Mouse (Mus musculus): ENCODE results near the gene Rsad1. TPM values are rescaled to one million over a fixed set of nuclear protein-coding genes. Genes with fewer than 3 reads are reported as not detected.

Gene Rsad1
- polyA plus RNA-seq, 1 experiment, result 3.2 TPM

- Histone ChIP-seq H3K27me3 (ENCODE audit: control insufficient read depth, insufficient read depth, low read length, poor library complexity, severe bottlenecking) (no peaks in the 10 kb centered on the region), H3K4me3 (ENCODE audit: low read depth, low read length) (no peak overlapping the region), H3K9ac (ENCODE audit: low read depth, poor library complexity, severe bottlenecking) (no peak overlapping the region), H3K9me3 (replicated peaks; ENCODE audit: control insufficient read depth, insufficient read depth, low read length, poor library complexity, severe bottlenecking) (no peaks in the 10 kb centered on the region), H3K27ac (ENCODE audit: insufficient read depth, low read length) (no peak overlapping the region), H3K36me3 (ENCODE audit: control insufficient read depth, insufficient read depth, low read length, poor library complexity, severe bottlenecking) (no peaks in the 10 kb centered on the region), H3K4me1 (ENCODE audit: control insufficient read depth, insufficient read depth, low read length) (no peaks in the 10 kb centered on the region)
- TF ChIP-seq EP300 (IDR thresholded peaks at IDR 0.05; ENCODE audit: insufficient read depth, low read depth, low read length) (no peak), POLR2A (IDR thresholded peaks at IDR 0.05; ENCODE audit: insufficient read depth, low read length) (no peak), CTCF (IDR thresholded peaks at IDR 0.05; ENCODE audit: low read depth, low read length) (no peak)
Observed at GRCm38 (mm10) chr11:94570612-94571011, 21.6 kb upstream of the Rsad1 start.

GRCm38 (mm10) chr11:94567326-94567725, 18.3 kb upstream of the Rsad1 start:
- TF ChIP-seq EP300 (IDR thresholded peaks at IDR 0.05; ENCODE audit: insufficient read depth, low read depth, low read length), result no peak
- no peak for TF ChIP-seq CTCF (IDR thresholded peaks at IDR 0.05; ENCODE audit: low read depth, low read length)
- no peak for TF ChIP-seq POLR2A (IDR thresholded peaks at IDR 0.05; ENCODE audit: insufficient read depth, low read length)
- Histone ChIP-seq H3K27ac (ENCODE audit: insufficient read depth, low read length) (no peak overlapping the region), H3K4me1 (ENCODE audit: control insufficient read depth, insufficient read depth, low read length) (no peaks in the 10 kb centered on the region), H3K4me3 (ENCODE audit: low read depth, low read length) (no peak overlapping the region), H3K9me3 (replicated peaks; ENCODE audit: control insufficient read depth, insufficient read depth, low read length, poor library complexity, severe bottlenecking) (no peaks in the 10 kb centered on the region), H3K36me3 (ENCODE audit: control insufficient read depth, insufficient read depth, low read length, poor library complexity, severe bottlenecking) (no peaks in the 10 kb centered on the region), H3K9ac (ENCODE audit: low read depth, poor library complexity, severe bottlenecking) (no peak overlapping the region), H3K27me3 (ENCODE audit: control insufficient read depth, insufficient read depth, low read length, poor library complexity, severe bottlenecking) (no peaks in the 10 kb centered on the region)

GRCm38 (mm10) chr11:94566534-94566933, 17.5 kb upstream of the Rsad1 start:
- Histone ChIP-seq H3K9ac (ENCODE audit: low read depth, poor library complexity, severe bottlenecking) (no peak overlapping the region), H3K9me3 (replicated peaks; ENCODE audit: control insufficient read depth, insufficient read depth, low read length, poor library complexity, severe bottlenecking) (no peaks in the 10 kb centered on the region), H3K27ac (ENCODE audit: insufficient read depth, low read length) (no peak overlapping the region), H3K4me3 (ENCODE audit: low read depth, low read length) (no peak overlapping the region), H3K27me3 (ENCODE audit: control insufficient read depth, insufficient read depth, low read length, poor library complexity, severe bottlenecking) (no peaks in the 10 kb centered on the region), H3K36me3 (ENCODE audit: control insufficient read depth, insufficient read depth, low read length, poor library complexity, severe bottlenecking) (no peaks in the 10 kb centered on the region), H3K4me1 (ENCODE audit: control insufficient read depth, insufficient read depth, low read length) (no peaks in the 10 kb centered on the region)
- TF ChIP-seq CTCF (IDR thresholded peaks at IDR 0.05; ENCODE audit: low read depth, low read length) (no peak), EP300 (IDR thresholded peaks at IDR 0.05; ENCODE audit: insufficient read depth, low read depth, low read length) (no peak)

GRCm38 (mm10) chr11:94565151-94565479, 16.1 kb upstream of the Rsad1 start:
- Histone ChIP-seq H3K36me3 (ENCODE audit: control insufficient read depth, insufficient read depth, low read length, poor library complexity, severe bottlenecking) (no peaks in the 10 kb centered on the region), H3K4me3 (ENCODE audit: low read depth, low read length) (peak overlapping the region; percentile 42), H3K9ac (ENCODE audit: low read depth, poor library complexity, severe bottlenecking) (peak overlapping the region; percentile 23), H3K4me1 (ENCODE audit: control insufficient read depth, insufficient read depth, low read length) (no peaks in the 10 kb centered on the region), H3K27me3 (ENCODE audit: control insufficient read depth, insufficient read depth, low read length, poor library complexity, severe bottlenecking) (no peaks in the 10 kb centered on the region), H3K27ac (ENCODE audit: insufficient read depth, low read length) (no peak overlapping the region), H3K9me3 (replicated peaks; ENCODE audit: control insufficient read depth, insufficient read depth, low read length, poor library complexity, severe bottlenecking) (no peaks in the 10 kb centered on the region)
- TF ChIP-seq POLR2A (IDR thresholded peaks at IDR 0.05; ENCODE audit: insufficient read depth, low read length) (no peak), CTCF (IDR thresholded peaks at IDR 0.05; ENCODE audit: low read depth, low read length) (peak; percentile 47), EP300 (IDR thresholded peaks at IDR 0.05; ENCODE audit: insufficient read depth, low read depth, low read length) (no peak)

DNA sequence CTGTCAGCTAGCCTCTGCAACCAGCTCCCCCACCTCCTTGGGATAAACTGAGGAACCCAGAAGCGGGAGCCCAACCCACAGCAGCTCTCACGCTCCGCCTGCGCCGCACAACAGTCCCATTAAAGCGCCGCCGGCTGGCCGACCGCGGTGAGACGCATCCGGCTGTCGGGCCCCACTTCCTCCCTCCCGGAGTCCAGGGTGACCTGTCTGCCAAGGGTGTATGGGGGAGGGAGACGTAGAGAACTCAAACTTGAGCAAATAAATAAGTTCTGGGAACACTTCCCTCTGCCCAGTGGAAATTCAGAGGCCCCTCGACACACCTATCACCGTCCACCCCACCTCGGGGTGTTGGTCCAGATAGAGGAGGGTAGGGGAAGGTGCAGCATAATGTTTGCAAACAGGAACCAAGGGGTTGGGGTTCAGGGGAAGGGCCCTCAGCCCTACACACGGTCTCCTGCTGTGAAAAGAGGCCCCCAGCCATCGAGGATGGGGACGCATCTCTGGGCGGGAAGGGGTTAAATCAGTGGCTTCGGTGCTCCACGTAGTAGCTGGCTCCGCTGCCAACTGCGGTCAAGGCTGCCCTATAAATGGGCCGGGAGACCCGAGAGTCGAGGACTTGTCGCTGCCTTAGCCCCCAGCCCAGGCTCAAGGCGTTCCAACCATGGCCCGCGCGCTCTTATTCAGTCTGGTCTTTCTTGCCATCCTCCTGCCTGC, 15.5 kb upstream of the Rsad1 start, which contains the start of gene Chad:
TSS of gene Chad (plus strand) at position 611 of the 714 bp plus-strand sequence.
- TF ChIP-seq EP300 (IDR thresholded peaks at IDR 0.05; ENCODE audit: insufficient read depth, low read depth, low read length) (no peak), POLR2A (IDR thresholded peaks at IDR 0.05; ENCODE audit: insufficient read depth, low read length) (no peak)
- H3K9me3 ChIP-seq (replicated peaks; ENCODE audit: control insufficient read depth, insufficient read depth, low read length, poor library complexity, severe bottlenecking), result no peaks in the 10 kb centered on the region
- H3K4me1 ChIP-seq (ENCODE audit: control insufficient read depth, insufficient read depth, low read length), result no peaks in the 10 kb centered on the region
- no peak within 1 kb of the TSS for H3K27ac ChIP-seq (ENCODE audit: insufficient read depth, low read length)
- no peaks in the 10 kb centered on the region for H3K36me3 ChIP-seq (ENCODE audit: control insufficient read depth, insufficient read depth, low read length, poor library complexity, severe bottlenecking)
- H3K4me3 ChIP-seq (ENCODE audit: low read depth, low read length), result peak within 1 kb of the TSS; percentile 42
- peak within 1 kb of the TSS; percentile 23 for H3K9ac ChIP-seq (ENCODE audit: low read depth, poor library complexity, severe bottlenecking)
- no peaks in the 10 kb centered on the region for H3K27me3 ChIP-seq (ENCODE audit: control insufficient read depth, insufficient read depth, low read length, poor library complexity, severe bottlenecking)

GRCm38 (mm10) chr11:94563821-94564220, 14.8 kb upstream of the Rsad1 start:
- Histone ChIP-seq H3K36me3 (ENCODE audit: control insufficient read depth, insufficient read depth, low read length, poor library complexity, severe bottlenecking) (no peaks in the 10 kb centered on the region), H3K9ac (ENCODE audit: low read depth, poor library complexity, severe bottlenecking) (0 out of 2 replicates have a peak overlapping the region, but pooled peaks have one; percentile 23), H3K27ac (ENCODE audit: insufficient read depth, low read length) (no peak overlapping the region), H3K27me3 (ENCODE audit: control insufficient read depth, insufficient read depth, low read length, poor library complexity, severe bottlenecking) (no peaks in the 10 kb centered on the region), H3K9me3 (replicated peaks; ENCODE audit: control insufficient read depth, insufficient read depth, low read length, poor library complexity, severe bottlenecking) (no peaks in the 10 kb centered on the region), H3K4me1 (ENCODE audit: control insufficient read depth, insufficient read depth, low read length) (no peaks in the 10 kb centered on the region), H3K4me3 (ENCODE audit: low read depth, low read length) (peak overlapping the region; percentile 41)
- TF ChIP-seq POLR2A (IDR thresholded peaks at IDR 0.05; ENCODE audit: insufficient read depth, low read length) (no peak), CTCF (IDR thresholded peaks at IDR 0.05; ENCODE audit: low read depth, low read length) (no peak), EP300 (IDR thresholded peaks at IDR 0.05; ENCODE audit: insufficient read depth, low read depth, low read length) (no peak)
